Mouse (Mus musculus): ENCODE measurements around the gene Cfap61.

Gene Cfap61

DNA sequence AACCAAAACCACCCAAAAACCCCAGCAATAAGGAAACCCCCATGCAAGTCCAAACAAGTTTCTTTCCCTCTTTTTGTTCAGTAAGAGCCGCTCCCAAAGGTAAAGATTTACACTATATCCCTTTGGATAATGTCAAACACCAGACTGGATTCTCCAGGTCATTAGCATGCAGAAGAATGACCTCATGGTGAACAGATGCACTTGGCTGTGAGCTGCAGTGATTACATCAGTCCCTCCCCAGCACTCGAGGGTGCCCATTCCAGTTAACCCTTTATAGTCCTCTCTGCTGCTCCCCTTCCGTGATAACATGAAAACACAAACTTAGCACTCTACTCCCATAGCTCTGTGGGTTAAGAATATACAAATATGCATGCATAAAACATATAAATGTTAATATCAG lies 322.5 kb downstream of the Cfap61 start:
- in situ Hi-C loops (cut with MboI), result no loop called here

DNA sequence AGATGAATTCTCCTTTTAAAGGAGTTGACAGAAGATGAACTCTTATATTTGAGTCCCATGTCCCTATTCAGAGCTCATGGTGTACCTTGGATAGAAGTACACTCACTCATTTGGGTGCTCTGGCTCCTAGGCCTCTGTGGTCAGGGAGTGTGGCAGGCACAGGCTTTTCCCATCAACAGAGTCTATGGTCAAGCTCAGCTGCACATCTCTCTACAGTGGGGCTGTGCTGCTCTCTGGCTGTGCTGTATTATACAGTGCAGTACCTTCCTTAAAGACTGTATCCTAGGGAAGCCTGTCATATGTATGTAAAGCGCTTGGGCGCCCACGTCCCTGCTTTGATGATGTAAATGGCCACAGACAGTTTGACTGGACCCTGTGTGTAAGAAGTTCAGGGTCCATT lies 323.0 kb downstream of the Cfap61 start:
- in situ Hi-C loops (cut with MboI), result no loop called here

DNA sequence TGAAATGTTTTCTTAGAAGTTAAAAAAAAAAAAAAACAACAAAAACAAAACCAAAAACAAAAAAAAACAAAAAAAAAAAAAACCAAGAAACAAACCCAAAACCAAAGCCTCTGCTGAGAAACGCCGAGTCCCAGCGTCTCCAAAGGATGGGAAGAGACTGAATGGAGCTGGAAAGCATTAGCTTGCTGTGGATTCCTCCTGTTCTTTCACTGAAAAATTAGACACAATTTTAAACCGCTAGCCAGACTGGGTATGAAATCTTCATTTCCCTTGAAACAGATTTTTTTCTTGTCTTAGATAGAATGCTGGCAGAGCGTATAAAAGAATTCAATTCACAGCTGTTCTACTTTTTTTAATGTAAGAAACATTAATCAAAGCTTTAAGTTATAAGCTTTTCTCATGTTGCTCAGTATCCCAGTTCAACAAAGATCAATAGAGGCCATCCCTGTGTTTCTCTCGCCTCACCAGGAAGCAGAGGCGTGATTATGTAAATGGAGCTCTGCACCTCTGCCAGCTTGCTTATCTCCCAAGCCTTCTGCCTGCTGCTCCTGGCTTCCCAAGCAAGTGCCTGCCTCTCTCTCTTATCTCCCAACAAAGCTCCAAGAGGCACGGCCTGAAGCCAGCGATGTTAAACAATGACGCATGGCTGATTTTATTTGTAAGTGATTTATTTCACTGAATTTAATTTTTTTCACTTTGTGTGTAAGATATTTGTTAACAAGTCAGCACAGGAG lies 324.3 kb downstream of the Cfap61 start:
- in situ Hi-C loops (cut with MboI), result no loop called here

DNA sequence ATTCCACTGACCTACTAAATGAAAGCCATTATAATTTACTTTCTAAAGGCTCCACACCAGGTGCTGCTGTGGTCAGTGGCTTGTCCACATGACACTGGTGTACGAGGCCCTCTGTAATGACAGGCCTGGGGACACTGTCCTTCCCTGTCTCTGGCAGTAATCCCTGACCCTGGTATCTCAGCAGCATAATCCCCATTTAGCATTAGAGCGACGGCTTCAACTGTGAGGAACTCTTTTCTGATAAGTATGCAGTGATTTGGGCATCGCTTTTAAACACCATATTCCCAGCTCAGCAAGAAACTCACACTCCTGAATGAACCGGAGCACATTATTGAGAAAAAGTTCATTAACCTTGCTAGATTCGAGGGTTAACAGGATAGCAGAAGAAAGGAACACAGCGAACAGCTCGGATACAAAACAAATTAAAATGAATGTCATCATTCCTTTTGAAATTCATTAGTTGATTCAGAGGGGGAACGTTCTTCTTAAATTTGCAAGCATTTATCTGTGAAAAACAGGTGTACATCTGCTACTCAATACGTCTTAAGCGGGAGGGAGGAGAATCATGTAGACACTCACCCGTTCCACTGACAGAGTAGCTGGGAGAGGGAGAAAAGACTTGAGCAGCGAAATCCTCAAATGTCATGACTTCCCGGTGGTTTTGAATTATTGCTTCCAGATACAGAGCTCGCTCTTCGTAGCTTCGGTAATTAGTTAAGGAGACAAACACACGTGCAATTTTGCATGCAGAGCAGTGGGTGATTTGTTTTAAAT lies 325.4 kb downstream of the Cfap61 start:
- in situ Hi-C loops (cut with MboI), result no loop called here

DNA sequence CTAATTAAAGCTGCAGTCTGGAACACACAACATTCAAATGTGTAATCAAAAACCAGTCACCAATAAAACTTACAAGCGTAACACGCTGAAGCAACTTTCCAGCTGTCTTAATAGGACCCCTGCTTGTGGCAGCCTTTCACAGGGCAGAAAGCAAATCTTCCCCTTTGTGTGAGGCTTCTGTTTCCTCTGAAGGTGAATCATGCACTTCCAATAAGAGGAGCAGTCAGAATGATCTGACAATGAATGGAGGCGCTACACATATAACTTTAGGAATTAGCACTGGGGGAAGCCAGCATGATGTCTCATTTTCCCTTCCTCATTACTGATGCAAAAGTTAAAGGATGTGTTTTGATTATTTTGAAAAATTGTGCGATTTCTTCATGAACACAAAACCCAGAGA lies 326.6 kb downstream of the Cfap61 start:
- in situ Hi-C loops (cut with MboI), result no loop called here

DNA sequence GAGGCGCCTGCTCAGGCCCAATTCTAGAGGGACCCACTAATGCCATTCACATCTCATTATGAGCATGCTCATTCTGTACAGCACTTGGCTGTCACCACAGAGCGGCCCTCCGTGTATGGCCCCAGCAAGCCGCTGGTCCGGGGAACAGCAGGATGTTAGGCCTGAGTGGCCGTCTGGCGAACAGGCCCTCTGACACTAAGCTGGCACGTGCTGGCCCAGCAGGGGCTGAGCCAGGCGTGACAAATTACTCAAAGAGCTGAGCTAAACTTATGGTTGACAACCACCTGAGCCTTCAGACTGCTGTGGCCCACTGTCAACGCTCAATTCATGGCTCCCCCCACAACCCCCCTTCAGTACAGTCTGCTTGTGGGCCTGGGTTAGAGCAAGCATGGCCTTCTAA lies 327.6 kb downstream of the Cfap61 start:
- in situ Hi-C loops (cut with MboI), result no loop called here

DNA sequence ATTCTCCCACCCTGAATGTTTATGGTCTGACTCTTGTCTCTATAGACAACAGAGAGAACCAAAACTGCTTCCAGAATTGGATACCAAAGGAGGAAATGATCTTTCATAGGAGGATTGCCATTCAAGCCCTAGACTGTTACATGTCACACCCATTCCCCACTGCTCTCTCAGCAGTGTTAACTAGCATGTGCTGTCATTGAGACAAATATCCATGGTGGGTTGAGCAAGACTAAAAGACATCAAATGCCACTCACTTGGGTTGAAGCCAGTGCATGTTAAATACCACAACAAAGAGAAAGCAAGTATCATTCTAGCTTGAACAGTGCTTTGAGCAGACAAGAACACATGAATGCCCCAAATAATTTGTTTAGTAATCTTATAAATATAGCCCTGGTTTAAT lies 328.4 kb downstream of the Cfap61 start:
- in situ Hi-C loops (cut with MboI), result no loop called here
